9 mouse cellular contexts compared by ENCODE assay signal in the genomic region with DNA sequence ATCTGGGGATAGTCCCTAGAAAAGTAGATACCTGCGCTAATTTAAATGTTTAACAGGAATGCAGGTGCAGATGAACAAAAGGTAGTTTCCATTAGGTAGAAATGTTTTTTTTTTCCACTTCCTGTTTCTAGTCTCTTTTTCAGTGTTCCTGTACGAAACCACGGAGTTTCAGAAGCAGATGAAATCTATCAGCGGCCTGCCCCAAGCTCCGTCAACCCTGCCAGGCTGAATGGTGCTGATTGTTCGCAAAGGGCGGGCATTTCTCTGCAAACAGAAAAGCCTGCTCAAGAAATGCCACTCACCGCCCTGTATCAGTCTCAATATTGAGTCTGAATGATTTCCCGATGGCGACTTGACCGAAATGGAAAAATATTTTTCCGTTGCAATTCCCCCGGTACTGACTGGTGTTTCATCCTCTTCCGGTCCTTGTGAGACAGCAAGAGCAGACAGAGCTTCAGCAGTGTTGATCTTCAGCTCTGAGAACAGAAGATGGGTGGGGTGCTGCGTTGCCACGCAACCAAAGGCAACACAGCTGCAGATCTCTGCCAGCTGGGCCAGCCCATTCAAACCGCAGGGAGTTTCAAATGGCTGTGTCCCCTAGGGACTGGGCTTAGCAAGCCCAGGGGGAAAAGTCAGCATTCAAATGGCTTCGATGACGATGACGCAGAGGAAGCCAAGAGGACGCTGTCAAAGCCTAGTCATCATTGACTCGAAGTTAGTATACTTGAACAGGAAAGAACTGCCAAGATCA. TPM values are rescaled to one million over a fixed set of nuclear protein-coding genes. Genes with fewer than 3 reads are reported as not detected.
DNase-seq lines count a peak whose midpoint lies in the region; ATAC-seq and TF ChIP-seq lines count a peak whose summit lies in the region.
"Had no signal": no experiment of that assay in that cellular context is flagged by ENCODE, and none has a peak within 500 bp of the region (broad histone marks: within the 10 kb centered on the region; RNA-seq: fewer than 3 reads in every experiment).

No protein-coding gene starts in this region.

- H3K27me3 ChIP-seq in embryonic facial prominence, embryonic 11.5 days (ENCODE audit: control insufficient read depth, insufficient read depth, low read length) = no peaks in the 10 kb centered on the region
- H3K27me3 ChIP-seq in limb, embryonic 10.5 days (ENCODE audit: low read depth, poor library complexity, severe bottlenecking) = no peaks in the 10 kb centered on the region
- H3K27me3 ChIP-seq in midbrain, embryonic 12.5 days = no peaks in the 10 kb centered on the region
- no peaks in the 10 kb centered on the region for H3K27me3 ChIP-seq in small intestine, adult 2 months (ENCODE audit: control insufficient read depth, insufficient read depth, low read length)

- H3K9me3 ChIP-seq in embryonic facial prominence, embryonic 11.5 days (replicated peaks; ENCODE audit: control insufficient read depth, low read length) = no peaks in the 10 kb centered on the region
- H3K9me3 ChIP-seq in limb, embryonic 10.5 days (replicated peaks) = no peaks in the 10 kb centered on the region
- H3K9me3 ChIP-seq in midbrain, embryonic 12.5 days = no peaks in the 10 kb centered on the region
- H3K9me3 ChIP-seq: G1E had no signal

- peak overlapping the region; percentile 53 for H3K9ac ChIP-seq in embryonic facial prominence, embryonic 11.5 days (replicated peaks; ENCODE audit: low read length)
- peak overlapping the region; percentile 50 for H3K9ac ChIP-seq in midbrain, embryonic 12.5 days (replicated peaks)

- 2% methylated on average over 22 of the region's 22 CpGs for WGBS in embryonic facial prominence, embryonic 11.5 days
- WGBS in limb, embryonic 10.5 days = 6% methylated on average over 22 of the region's 22 CpGs
- WGBS in midbrain, embryonic 12.5 days = 2% methylated on average over 22 of the region's 22 CpGs
- 1% methylated on average over 22 of the region's 22 CpGs for WGBS in small intestine, adult 2 months

- H3K4me3 ChIP-seq in embryonic facial prominence, embryonic 11.5 days (ENCODE audit: low read depth, low read length) = peak overlapping the region; percentile 29
- H3K4me3 ChIP-seq in limb, embryonic 10.5 days = peak overlapping the region; percentile 50
- peak overlapping the region; percentile 43 for H3K4me3 ChIP-seq in midbrain, embryonic 12.5 days
- peak overlapping the region; percentile 60 for H3K4me3 ChIP-seq in small intestine, adult 2 months (ENCODE audit: low read depth, low read length)

- H3K36me3 ChIP-seq in embryonic facial prominence, embryonic 11.5 days (replicated peaks; ENCODE audit: control insufficient read depth, insufficient read depth, low read depth, low read length) = no peaks in the 10 kb centered on the region
- no peaks in the 10 kb centered on the region for H3K36me3 ChIP-seq in limb, embryonic 10.5 days
- H3K36me3 ChIP-seq in midbrain, embryonic 12.5 days = no peaks in the 10 kb centered on the region
- no peaks in the 10 kb centered on the region for H3K36me3 ChIP-seq in small intestine, adult 2 months (ENCODE audit: control insufficient read depth, insufficient read depth, low read length)
- H3K36me3 ChIP-seq: G1E had no signal

- TF ChIP-seq CTCF in small intestine, adult 2 months (IDR thresholded peaks at IDR 0.05; ENCODE audit: extremely low read depth, insufficient read length, insufficient replicate concordance, low read depth, low read length) = no peak

- H3K27ac ChIP-seq in embryonic facial prominence, embryonic 11.5 days (replicated peaks; ENCODE audit: low read depth, low read length) = no peak overlapping the region; the same call in 1 of the 2 replicates
- H3K27ac ChIP-seq in limb, embryonic 10.5 days = peak overlapping the region; percentile 61; the same call in 1 of the 2 replicates
- H3K27ac ChIP-seq in midbrain, embryonic 12.5 days (replicated peaks) = peak overlapping the region; percentile 83
- H3K27ac ChIP-seq in small intestine, adult 2 months (ENCODE audit: insufficient read depth, low read depth, low read length) = peak overlapping the region; percentile 93

- TF ChIP-seq POLR2A in small intestine, adult 2 months (IDR thresholded peaks at IDR 0.05; ENCODE audit: low read depth, low read length) = no peak

- peak; percentile 29 for DNase-seq in cerebellum, adult 11-12 months
- DNase-seq in cerebellum, adult 11 months = no peak
- peak; percentile 90 for DNase-seq in embryonic facial prominence, embryonic 11.5 days (ENCODE audit: low spot score)
- DNase-seq in heart, adult 18-20 months = peak; percentile 92 to 98
- peak; percentile 75 for DNase-seq in kidney, adult 18-20 months
- peak; percentile 79 for DNase-seq in limb, embryonic 10.5 days (ENCODE audit: low spot score)

- H3K4me2 ChIP-seq in embryonic facial prominence, embryonic 11.5 days (ENCODE audit: low read depth, low read length) = peak overlapping the region; percentile 57
- H3K4me2 ChIP-seq in midbrain, embryonic 12.5 days (replicated peaks) = peak overlapping the region; percentile 61

- H3K4me1 ChIP-seq in embryonic facial prominence, embryonic 11.5 days (ENCODE audit: control insufficient read depth, insufficient read depth, low read length) = no peaks in the 10 kb centered on the region
- H3K4me1 ChIP-seq in limb, embryonic 10.5 days = peaks cover 9% of the 10 kb centered on the region
- H3K4me1 ChIP-seq in midbrain, embryonic 12.5 days = peaks cover 11% of the 10 kb centered on the region
- peaks cover 4% of the 10 kb centered on the region; the same call in 1 of the 2 replicates for H3K4me1 ChIP-seq in small intestine, adult 2 months (ENCODE audit: control insufficient read depth, insufficient read depth, insufficient read length, low read length)

- peak; percentile 90 for ATAC-seq in embryonic facial prominence, embryonic 11.5 days (replicated peaks; ENCODE audit: insufficient number of reproducible peaks, low FRiP score, low TSS enrichment, low read depth)
- peak; percentile 95 for ATAC-seq in midbrain, embryonic 12.5 days (ENCODE audit: low FRiP score, low read depth)

RNA-seq across cellular contexts. Expression of a gene that starts 47.5 kb away (rescaled TPM):
- 92.1 and 92.6 TPM in 2 replicates for polyA plus RNA-seq in embryonic facial prominence, embryonic 11.5 days (2014; fragmentation: Nextera tagmentation; extraction: Ambion mirVana)
- 10 to 100 TPM; 40.6 to 45.0 TPM for total RNA-seq in heart, adult 18-20 months (2021)
- 70.0 and 95.4 TPM in 2 replicates for polyA plus RNA-seq in limb, embryonic 10.5 days (2016; fragmentation: Nextera tagmentation; extraction: Ambion mirVana)
- polyA plus RNA-seq in midbrain, embryonic 12.5 days (2016; fragmentation: Nextera tagmentation; extraction: Ambion mirVana) = 143 and 144 TPM in 2 replicates
- polyA plus RNA-seq in small intestine, adult 2 months (2012; rRNA removed) = 5.3 and 12.2 TPM in 2 replicates
